Mouse (Mus musculus) heart, embryonic 15.5 days (tissue): Measurements from ENCODE around the gene Prop1. TPM values are rescaled to one million over a fixed set of nuclear protein-coding genes. Genes with fewer than 3 reads are reported as not detected.

Experiments used
- ATAC-seq: fragments of 200-750 bp; cut with Nextera tagmentation; replicated peaks from 2 replicates; pipeline ENCODE4 v1.8.0; 2017; ENCODE audit warnings: low read depth, moderate TSS enrichment; ENCODE audit not compliant: insufficient number of reproducible peaks, insufficient read depth, low FRiP score
- H3K27ac ChIP-seq: fragments of 300-500 bp; sonication (generic); 2 replicates; pipeline ENCODE4 v1.5.1; 2015; ENCODE audit warnings: mild to moderate bottlenecking, inconsistent platforms
- H3K27me3 ChIP-seq: fragments of 300-500 bp; sonication (generic); 2 replicates; pipeline ENCODE4 v1.6.1; 2015; ENCODE audit warnings: inconsistent platforms
- H3K36me3 ChIP-seq: fragments of 300-500 bp; sonication (generic); 2 replicates; pipeline ENCODE4 v1.6.1; 2015; ENCODE audit warnings: mild to moderate bottlenecking, inconsistent platforms
- H3K4me1 ChIP-seq: fragments of 300-500 bp; sonication (generic); replicated peaks from 2 replicates; pipeline ENCODE4 v1.6.1; 2015; ENCODE audit warnings: inconsistent platforms
- H3K4me2 ChIP-seq: fragments of 300-500 bp; sonication (generic); 2 replicates; pipeline ENCODE4 v1.6.1; 2015; ENCODE audit warnings: inconsistent platforms, mild to moderate bottlenecking, moderate library complexity
- H3K4me3 ChIP-seq: fragments of 300-500 bp; sonication (generic); 2 replicates; pipeline ENCODE4 v1.5.1; 2015; ENCODE audit warnings: mild to moderate bottlenecking, inconsistent platforms
- H3K9ac ChIP-seq: fragments of 300-500 bp; sonication (generic); 2 replicates; pipeline ENCODE4 v1.6.1; 2015; ENCODE audit warnings: mild to moderate bottlenecking, inconsistent platforms
- H3K9me3 ChIP-seq: fragments of 300-500 bp; sonication (generic); replicated peaks from 2 replicates; pipeline ENCODE4 v1.6.1; 2016; ENCODE audit warnings: inconsistent platforms
- WGBS: fragments of 180-500 bp; shearing (Covaris S2); methylation state at CpG from one replicate; pipeline ENCODE4 v1.1.7; 2015; ENCODE audit warnings: mixed read lengths; 5-methylcytosine and 5-hydroxymethylcytosine counted together
- polyA plus RNA-seq: library from polyadenylated mRNA; unstranded; fragments of >200 nt; fragmentation: Nextera tagmentation; extraction: Ambion mirVana; gene quantifications from 2 replicates; pipeline ENCODE4 v1.2.1, GENCODE M21; 2015

Gene Prop1
- polyA plus RNA-seq = not detected in 2 replicates

- no peak within 1 kb of the TSS for H3K9ac ChIP-seq
- no peaks in the 10 kb centered on the region for H3K36me3 ChIP-seq
- 65% methylated on average over 6 of the region's 6 CpGs for WGBS
- no peaks in the 10 kb centered on the region for H3K9me3 ChIP-seq
- ATAC-seq = no peak
- peaks cover 25% of the 10 kb centered on the region for H3K27me3 ChIP-seq
- no peaks in the 10 kb centered on the region for H3K4me1 ChIP-seq
- H3K4me3 ChIP-seq = no peak within 1 kb of the TSS
- no peak within 1 kb of the TSS for H3K27ac ChIP-seq
- H3K4me2 ChIP-seq = no peak within 1 kb of the TSS
These were observed at the start of gene Prop1 for GRCm38 (mm10) chr11:50953665-50954064. Gene Prop1 (minus strand): TSS chr11:50953765.

- ATAC-seq = no peak
- Histone ChIP-seq H3K9me3 (no peaks in the 10 kb centered on the region), H3K27me3 (0 out of 2 replicates have a peak, but pooled peaks cover 2% of the 10 kb centered on the region), H3K36me3 (no peaks in the 10 kb centered on the region), H3K9ac (no peak within 1 kb of the TSS), H3K4me1 (no peaks in the 10 kb centered on the region), H3K27ac (no peak within 1 kb of the TSS), H3K4me2 (no peak within 1 kb of the TSS), H3K4me3 (no peak within 1 kb of the TSS)
- WGBS = 72% methylated on average over 5 of the region's 5 CpGs
These were observed 49.7 kb upstream of the Prop1 start, which contains the start of gene Olfr51 for GRCm38 (mm10) chr11:51003296-51003695. Gene Olfr51 (plus strand): TSS chr11:51003596.

GRCm38 (mm10) chr11:50981667-50982066 lies 28.1 kb upstream of the Prop1 start, which contains the start of gene Olfr1377:
Gene Olfr1377 (plus strand): TSS chr11:50981967.
- Histone ChIP-seq H3K9ac (no peak within 1 kb of the TSS), H3K27ac (no peak within 1 kb of the TSS), H3K27me3 (peaks cover 34% of the 10 kb centered on the region), H3K36me3 (no peaks in the 10 kb centered on the region), H3K4me2 (no peak within 1 kb of the TSS), H3K4me3 (no peak within 1 kb of the TSS), H3K9me3 (no peaks in the 10 kb centered on the region), H3K4me1 (no peaks in the 10 kb centered on the region)
- no peak for ATAC-seq
- 78% methylated on average over 5 of the region's 5 CpGs for WGBS

GRCm38 (mm10) chr11:50977216-50977615 lies 23.7 kb upstream of the Prop1 start:
- 64% methylated on average over 4 of the region's 4 CpGs for WGBS
- no peak overlapping the region for H3K4me3 ChIP-seq
- H3K9me3 ChIP-seq = no peaks in the 10 kb centered on the region
- no peak overlapping the region for H3K27ac ChIP-seq
- H3K4me1 ChIP-seq = no peaks in the 10 kb centered on the region
- no peak for ATAC-seq
- H3K9ac ChIP-seq = no peak overlapping the region
- no peak overlapping the region for H3K4me2 ChIP-seq
- H3K36me3 ChIP-seq = no peaks in the 10 kb centered on the region
- peaks cover 26% of the 10 kb centered on the region for H3K27me3 ChIP-seq

GRCm38 (mm10) chr11:50966230-50966629 lies 12.7 kb upstream of the Prop1 start, which contains the start of gene Olfr1378:
Gene Olfr1378 (plus strand): TSS chr11:50966530.
- H3K36me3 ChIP-seq = no peaks in the 10 kb centered on the region
- H3K4me1 ChIP-seq = no peaks in the 10 kb centered on the region
- no peak within 1 kb of the TSS for H3K9ac ChIP-seq
- 81% methylated on average over 11 of the region's 11 CpGs for WGBS
- no peaks in the 10 kb centered on the region for H3K9me3 ChIP-seq
- no peak within 1 kb of the TSS for H3K27ac ChIP-seq
- ATAC-seq = no peak
- no peak within 1 kb of the TSS for H3K4me2 ChIP-seq
- H3K4me3 ChIP-seq = no peak within 1 kb of the TSS
- peaks cover 8% of the 10 kb centered on the region; the same call in 1 of the 2 replicates for H3K27me3 ChIP-seq

GRCm38 (mm10) chr11:50964886-50965285 lies 11.3 kb upstream of the Prop1 start:
- Histone ChIP-seq H3K27ac (no peak overlapping the region), H3K4me2 (no peak overlapping the region), H3K9ac (no peak overlapping the region), H3K36me3 (no peaks in the 10 kb centered on the region), H3K27me3 (peaks cover 8% of the 10 kb centered on the region; the same call in 1 of the 2 replicates), H3K9me3 (no peaks in the 10 kb centered on the region), H3K4me3 (no peak overlapping the region), H3K4me1 (no peaks in the 10 kb centered on the region)
- 64% methylated on average over 2 of the region's 2 CpGs for WGBS
- ATAC-seq = no peak

GRCm38 (mm10) chr11:50952290-50952689 lies 1.3 kb downstream of the Prop1 start:
- ATAC-seq = no peak
- H3K9ac ChIP-seq = no peak overlapping the region
- no peak overlapping the region for H3K27ac ChIP-seq
- no peaks in the 10 kb centered on the region for H3K36me3 ChIP-seq
- H3K27me3 ChIP-seq = peaks cover 25% of the 10 kb centered on the region
- H3K4me1 ChIP-seq = no peaks in the 10 kb centered on the region
- H3K9me3 ChIP-seq = no peaks in the 10 kb centered on the region
- H3K4me3 ChIP-seq = no peak overlapping the region
- WGBS = 51% methylated on average over 14 of the region's 14 CpGs
- no peak overlapping the region for H3K4me2 ChIP-seq

- no peak for ATAC-seq
- no peak within 1 kb of the TSS for H3K4me3 ChIP-seq
These were observed 10.1 kb downstream of the Prop1 start, which contains the start of gene 4933414I15Rik for GRCm38 (mm10) chr11:50943506-50943905. Gene 4933414I15Rik (minus strand): TSS chr11:50943765.

GRCm38 (mm10) chr11:50942386-50942785 lies 11.2 kb downstream of the Prop1 start:
- Histone ChIP-seq H3K9me3 (no peaks in the 10 kb centered on the region), H3K4me1 (no peaks in the 10 kb centered on the region), H3K27me3 (peaks cover 20% of the 10 kb centered on the region), H3K27ac (no peak overlapping the region), H3K4me3 (no peak overlapping the region), H3K4me2 (no peak overlapping the region), H3K9ac (no peak overlapping the region), H3K36me3 (no peaks in the 10 kb centered on the region)
- ATAC-seq = no peak
- WGBS = 56% methylated on average over 12 of the region's 12 CpGs

More at GRCm38 (mm10) chr11:50943506-50943905, 10.1 kb downstream of the Prop1 start, which contains the start of gene 4933414I15Rik:
- H3K4me1 ChIP-seq = no peaks in the 10 kb centered on the region
- H3K9ac ChIP-seq = no peak within 1 kb of the TSS
- no peaks in the 10 kb centered on the region for H3K9me3 ChIP-seq
- no peak within 1 kb of the TSS for H3K27ac ChIP-seq
- 72% methylated on average over 14 of the region's 14 CpGs for WGBS
- no peak within 1 kb of the TSS for H3K4me2 ChIP-seq
- H3K27me3 ChIP-seq = peaks cover 20% of the 10 kb centered on the region
- H3K36me3 ChIP-seq = no peaks in the 10 kb centered on the region

- no peaks in the 10 kb centered on the region for H3K9me3 ChIP-seq
- no peak overlapping the region for H3K4me3 ChIP-seq
- no peak overlapping the region for H3K4me2 ChIP-seq
- H3K27ac ChIP-seq = no peak overlapping the region
- ATAC-seq = no peak
- WGBS = 34% methylated on average over 14 of the region's 14 CpGs
- H3K9ac ChIP-seq = no peak overlapping the region
- peaks cover 22% of the 10 kb centered on the region for H3K27me3 ChIP-seq
- H3K36me3 ChIP-seq = no peaks in the 10 kb centered on the region
- no peaks in the 10 kb centered on the region for H3K4me1 ChIP-seq
These were observed 13.8 kb downstream of the Prop1 start for GRCm38 (mm10) chr11:50939621-50940366.

GRCm38 (mm10) chr11:50938435-50938834 lies 15.1 kb downstream of the Prop1 start:
- no peak overlapping the region for H3K27ac ChIP-seq
- no peak for ATAC-seq
- 68% methylated on average over 8 of the region's 8 CpGs for WGBS
- H3K27me3 ChIP-seq = peaks cover 14% of the 10 kb centered on the region
- H3K4me2 ChIP-seq = no peak overlapping the region
- no peaks in the 10 kb centered on the region for H3K9me3 ChIP-seq
- no peak overlapping the region for H3K9ac ChIP-seq
- no peak overlapping the region for H3K4me3 ChIP-seq
- no peaks in the 10 kb centered on the region for H3K36me3 ChIP-seq
- H3K4me1 ChIP-seq = no peaks in the 10 kb centered on the region
